Mouse (Mus musculus): ENCODE data around the gene Trim45.

Trim45 gene

GRCm38 (mm10) chr3:100921825-100922505 lies at the start of gene Trim45:
Gene Trim45, plus strand, starts transcription at chr3:100922202.
- CTCF ChIA-PET, result interaction anchor here (1.0 kb wide), 1 partner anchor 49 kb away, joined by 3 read pairs; no protein-coding TSS in a partner anchor

- CTCF ChIA-PET, result interaction anchor here (0.5 to 0.6 kb wide), 2 partner anchors 331 to 832 kb away, joined by 3 to 5 read pairs; no protein-coding TSS in a partner anchor
Measured at GRCm38 (mm10) chr3:100877057-100877456, 44.9 kb upstream of the Trim45 start.

- CTCF ChIA-PET, result no interaction called here
Measured at GRCm38 (mm10) chr3:100881403-100881802, 40.6 kb upstream of the Trim45 start.

- CTCF ChIA-PET, result no interaction called here
Measured at GRCm38 (mm10) chr3:100881843-100882634, 40.0 kb upstream of the Trim45 start.

DNA sequence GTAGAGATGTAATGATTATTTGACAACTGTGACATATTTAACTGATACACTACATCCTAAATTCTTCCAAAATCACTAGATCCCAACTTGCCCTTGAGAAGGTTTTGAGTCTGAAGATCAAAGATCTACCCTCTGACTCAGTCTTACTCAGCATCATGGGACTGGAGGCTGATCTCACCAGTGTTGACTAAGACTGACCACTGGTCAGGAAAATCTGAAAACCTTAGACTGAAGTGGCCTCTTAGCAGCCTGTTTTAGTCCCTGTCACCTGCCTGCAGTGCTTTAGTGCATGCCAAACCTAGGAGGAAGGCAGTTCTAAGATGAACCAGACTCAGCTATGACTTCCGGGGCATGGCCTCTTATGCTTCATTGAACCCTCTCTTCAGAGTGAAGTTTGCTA lies 32.8 kb upstream of the Trim45 start:
- CTCF ChIA-PET, result no interaction called here

DNA sequence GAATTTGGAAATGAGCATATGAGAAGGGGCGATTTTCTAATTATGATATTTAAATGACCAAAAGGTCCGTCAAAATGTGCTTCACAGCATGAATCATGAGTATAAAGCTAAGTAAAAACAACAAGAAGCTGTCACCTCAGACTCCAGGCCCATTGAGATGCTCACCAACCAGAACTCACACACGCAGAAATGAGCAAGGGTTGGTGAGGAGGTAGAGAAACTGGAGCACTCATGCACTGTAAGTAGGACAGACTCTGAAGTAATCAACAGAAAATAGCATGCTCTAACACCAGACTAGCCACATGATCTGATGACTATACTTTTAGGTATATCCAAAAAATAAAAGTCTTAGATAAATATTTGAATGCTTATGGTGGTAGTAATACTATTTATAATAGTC lies 31.6 kb upstream of the Trim45 start:
- CTCF ChIA-PET, result no interaction called here

DNA sequence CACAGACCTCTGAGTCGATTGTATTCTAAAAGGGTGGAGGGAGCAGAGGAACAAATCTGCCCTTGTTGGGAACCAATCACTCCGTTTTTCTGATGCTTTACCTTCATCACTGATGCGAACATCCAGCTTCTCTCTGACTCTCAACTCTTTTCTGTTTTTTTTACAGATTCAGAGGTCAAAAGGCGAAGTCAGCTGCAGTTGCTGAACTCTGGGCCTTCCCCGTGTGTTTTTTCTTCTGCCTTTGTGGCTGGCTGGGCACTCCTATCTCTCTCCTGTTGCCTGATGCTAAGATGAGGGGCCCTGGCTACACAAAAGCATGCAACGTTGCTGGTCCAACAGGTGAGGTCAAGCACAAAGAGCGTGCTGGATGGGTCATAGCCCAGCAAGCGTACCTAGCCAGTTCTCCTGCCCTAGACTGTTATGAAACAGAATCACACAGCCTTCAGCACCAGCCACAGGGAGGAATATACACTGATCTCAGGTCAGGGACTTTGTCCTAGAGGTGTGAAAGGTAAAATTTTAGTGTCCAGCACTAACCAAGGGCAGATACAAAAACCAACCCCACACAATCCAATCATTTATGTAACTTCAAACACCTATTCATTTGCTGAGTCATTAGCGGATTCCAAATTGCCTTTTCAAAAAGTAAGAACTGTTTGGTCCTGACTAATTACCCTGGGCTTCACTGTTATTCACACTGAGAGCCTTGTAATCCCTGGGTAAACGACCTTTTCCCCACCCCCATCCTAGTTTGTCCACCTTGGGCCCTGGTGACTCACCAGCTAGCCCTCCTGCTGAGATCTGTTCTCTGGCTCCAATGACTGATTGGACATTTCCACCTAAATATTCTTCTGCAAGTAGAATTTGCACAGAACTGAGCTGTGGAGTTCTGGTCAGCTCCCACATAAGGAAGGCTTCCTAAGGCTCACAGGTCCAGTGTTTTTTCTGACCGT lies 29.3 kb upstream of the Trim45 start:
- CTCF ChIA-PET, result no interaction called here

- CTCF ChIA-PET, result no interaction called here
Measured at GRCm38 (mm10) chr3:100895500-100895899, 26.5 kb upstream of the Trim45 start.

GRCm38 (mm10) chr3:100906128-100906527 lies 15.9 kb upstream of the Trim45 start:
- CTCF ChIA-PET, result no interaction called here

DNA sequence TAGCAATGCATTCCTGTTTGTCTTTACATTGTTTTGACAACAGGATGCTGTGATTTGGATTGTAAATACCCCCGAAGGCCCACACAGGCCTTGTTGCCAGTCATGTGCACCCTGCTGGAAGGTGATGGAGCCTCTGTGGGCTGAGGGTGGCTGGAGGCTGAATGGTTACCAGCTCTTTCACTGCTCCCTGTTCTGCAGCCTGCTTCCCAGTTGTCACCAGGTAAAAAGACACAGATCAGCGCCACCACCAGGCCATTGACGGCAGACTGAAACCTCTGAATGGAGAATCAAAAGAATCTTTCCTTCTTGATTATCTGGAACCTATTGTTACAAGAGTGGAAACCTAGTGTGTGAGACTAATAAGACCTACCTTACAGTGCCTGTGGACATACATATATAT lies 15.1 kb upstream of the Trim45 start:
- CTCF ChIA-PET, result no interaction called here

GRCm38 (mm10) chr3:100908594-100908993 lies 13.4 kb upstream of the Trim45 start:
- CTCF ChIA-PET, result no interaction called here

- CTCF ChIA-PET, result no interaction called here
Measured at GRCm38 (mm10) chr3:100910621-100911020, 11.4 kb upstream of the Trim45 start.

- CTCF ChIA-PET, result no interaction called here
Measured at GRCm38 (mm10) chr3:100911026-100911425, 11.0 kb upstream of the Trim45 start.

DNA sequence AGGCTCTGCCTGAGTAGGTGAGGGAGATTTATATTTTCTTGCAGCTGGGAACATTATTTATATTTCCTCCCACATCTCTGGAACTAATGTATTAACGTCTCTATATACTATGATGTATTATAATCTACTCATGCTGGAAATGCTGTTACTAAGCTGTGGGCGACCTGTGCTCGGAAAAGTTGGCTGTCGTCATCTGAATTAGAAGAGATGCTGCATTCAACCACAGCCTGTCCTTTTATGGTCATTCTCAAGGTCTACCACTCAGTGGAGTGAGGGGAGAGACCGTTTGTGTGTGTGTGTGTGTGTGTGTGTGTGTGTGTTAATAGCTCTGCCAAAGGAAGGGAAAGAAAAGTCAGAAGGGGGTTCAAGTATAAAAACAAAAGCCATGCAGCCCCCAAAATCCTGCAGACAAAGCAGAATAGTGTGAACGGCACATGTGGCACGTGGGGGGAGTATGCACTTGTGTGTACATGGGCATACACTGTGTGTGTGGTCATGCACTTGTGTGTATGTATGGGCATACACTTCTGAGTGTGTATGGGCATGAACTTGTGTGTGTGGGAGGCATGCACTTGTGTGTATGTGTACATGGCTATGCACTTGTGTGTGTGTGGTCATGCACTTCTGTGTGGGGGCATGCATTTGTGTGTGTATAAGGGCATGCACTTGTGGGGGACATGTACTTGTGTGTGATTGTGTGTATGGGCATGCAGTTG lies 10.3 kb upstream of the Trim45 start:
- CTCF ChIA-PET, result no interaction called here

DNA sequence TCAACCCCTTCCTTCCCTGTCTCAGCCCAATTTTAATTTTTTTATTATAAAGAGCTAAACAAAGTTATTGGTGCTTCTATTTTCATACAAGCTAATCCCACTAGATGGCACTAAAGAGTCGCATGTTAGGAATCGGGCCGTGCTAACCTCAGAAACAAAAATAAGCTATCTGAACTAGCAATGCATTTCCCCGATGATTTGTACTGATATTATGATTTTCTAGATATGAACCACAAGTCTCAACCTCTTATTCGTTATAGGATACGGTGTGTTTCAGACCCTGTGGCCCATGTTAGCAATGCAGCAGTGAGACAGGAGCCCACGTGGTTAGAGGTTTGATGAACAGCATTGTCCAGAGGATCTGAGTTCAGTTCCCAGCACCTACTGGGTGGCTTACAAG lies 5.2 kb upstream of the Trim45 start:
- CTCF ChIA-PET, result interaction anchor here (1.0 kb wide), 1 partner anchor 38 kb away, joined by 4 read pairs; no protein-coding TSS in a partner anchor

DNA sequence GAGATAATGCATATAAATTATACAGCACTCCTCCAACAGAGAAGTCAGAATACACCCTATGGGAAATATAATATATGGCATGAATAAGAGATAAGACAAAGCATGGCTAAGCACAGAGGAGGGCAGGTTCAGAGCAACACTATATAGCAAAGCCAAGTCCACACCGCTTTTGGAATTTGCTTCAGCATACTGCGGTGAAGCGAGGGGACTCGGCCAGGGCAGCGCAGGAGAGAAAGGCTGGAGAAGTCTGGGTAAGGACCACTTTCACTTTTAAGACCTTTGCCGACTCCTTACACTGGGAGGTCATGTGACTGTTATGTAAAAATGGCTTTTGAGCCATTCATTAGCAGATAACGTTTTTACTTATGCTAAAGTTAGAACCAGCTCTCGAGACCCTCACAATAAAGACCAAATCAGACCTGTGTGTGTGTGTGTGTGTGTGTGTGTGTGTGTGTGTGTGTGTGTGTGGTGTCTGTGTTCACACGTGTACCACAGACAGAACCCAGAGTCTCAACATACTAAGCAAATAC lies 1.3 kb upstream of the Trim45 start:
- CTCF ChIA-PET, result no interaction called here

DNA sequence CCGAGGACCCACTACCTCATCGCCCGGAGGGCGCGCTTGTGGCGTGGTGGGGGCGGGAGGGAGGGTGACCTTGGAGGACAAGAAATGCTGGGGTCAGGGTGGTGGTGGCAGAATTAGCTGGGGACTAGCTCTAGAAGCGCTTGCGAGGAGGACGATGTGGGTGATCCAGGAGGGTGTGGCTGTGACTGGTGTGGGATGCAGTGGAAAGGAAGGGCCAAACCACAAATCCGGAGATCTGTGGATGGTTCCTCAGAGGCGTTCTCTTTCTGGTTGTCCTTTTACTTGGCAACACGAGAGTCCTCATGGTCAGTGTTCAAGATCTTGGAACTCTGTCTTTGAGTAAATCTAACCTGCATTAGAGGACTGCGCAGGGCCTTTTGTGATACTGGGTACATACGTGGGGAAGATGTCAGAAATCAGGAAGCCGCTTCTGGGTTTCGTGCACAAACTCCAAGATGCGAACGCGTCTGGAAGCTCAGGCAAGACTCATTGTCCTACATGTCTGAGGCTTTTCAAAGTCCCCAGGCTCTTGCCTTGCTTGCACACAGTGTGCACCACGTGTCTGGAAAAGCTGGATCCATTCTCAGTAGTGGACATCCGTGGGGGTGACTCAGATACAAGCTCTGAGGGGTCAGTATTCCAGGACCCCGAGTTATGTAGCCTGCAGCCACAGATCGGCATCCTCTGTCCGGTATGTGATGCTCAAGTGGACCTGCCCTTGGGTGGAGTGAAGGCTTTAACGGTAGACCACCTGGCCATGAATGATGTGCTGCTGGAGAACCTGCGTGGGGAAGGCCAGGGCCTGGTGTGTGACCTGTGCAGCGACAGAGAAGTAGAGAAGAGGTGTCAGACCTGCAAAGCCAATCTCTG lies 739 bp downstream of the Trim45 start:
- CTCF ChIA-PET, result interaction anchor here (1.0 kb wide), 1 partner anchor 49 kb away, joined by 3 read pairs; no protein-coding TSS in a partner anchor

DNA sequence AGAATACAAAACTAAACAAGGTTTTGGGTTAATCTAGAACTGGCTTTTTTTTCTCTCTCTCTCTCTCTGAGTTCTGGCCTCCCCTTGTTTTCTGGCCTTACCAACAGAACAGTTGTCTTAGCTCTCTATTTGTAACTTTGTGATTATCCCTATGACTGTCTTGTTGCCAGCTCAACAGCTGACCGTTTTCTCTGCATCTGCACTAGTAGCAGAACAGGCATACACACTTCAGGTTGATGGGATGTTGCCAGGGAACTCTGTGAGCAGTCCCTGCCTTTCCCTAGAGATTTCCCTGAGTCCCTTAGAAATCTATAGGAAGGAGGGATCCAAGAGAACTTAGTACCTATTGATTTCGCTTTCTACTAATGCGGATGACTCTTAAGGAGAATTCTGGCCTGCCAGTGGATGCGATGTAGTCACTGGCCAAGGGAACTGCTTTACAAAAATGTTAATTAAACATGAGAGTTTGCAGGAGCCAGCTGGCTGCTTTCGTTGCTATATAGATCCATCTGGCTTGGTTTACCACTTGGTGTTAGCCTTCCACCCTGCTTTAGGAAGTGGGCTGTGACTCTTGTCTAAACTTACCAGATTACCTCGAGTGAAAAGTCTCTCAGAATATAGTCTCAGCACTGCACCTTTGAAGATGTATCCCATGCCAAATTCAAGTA lies 2.2 kb downstream of the Trim45 start:
- CTCF ChIA-PET, result no interaction called here

- CTCF ChIA-PET, result no interaction called here
Measured at GRCm38 (mm10) chr3:100925176-100925575, 3.2 kb downstream of the Trim45 start.

All from spleen, embryonic (tissue).